Mouse (Mus musculus) cerebellum, adult 2 months (tissue): ENCODE measurements at regions not wholly inside any gene's neighbourhood (a gene's known extent, or its start where the extent isn't known, plus 50 kb on each side); places are given as distances from the start of the nearest gene placed in this dataset.

Experiments used
- CTCF ChIP-seq: fragments of 200-500 bp; IDR thresholded peaks from 2 replicates; pipeline ENCODE4 v1.5.1; 2011; ENCODE audit warnings: low read depth, mild to moderate bottlenecking, control low read depth, low read length, moderate library complexity, borderline replicate concordance; ENCODE audit not compliant: insufficient read depth
- POLR2A ChIP-seq: fragments of 200-500 bp; IDR thresholded peaks from 2 replicates; pipeline ENCODE4 v1.6.1; 2011; ENCODE audit warnings: low read length, control low read depth, borderline replicate concordance; ENCODE audit not compliant: insufficient read depth

GRCm38 (mm10) chr3:38571224-38571623, 86.6 kb upstream of the Ankrd50 start:
- TF ChIP-seq CTCF (no peak), POLR2A (no peak)
